Mouse (Mus musculus) myocyte (in vitro differentiated cells): ENCODE measurements around the gene Ccdc153. TPM values are rescaled to one million over a fixed set of nuclear protein-coding genes. Genes with fewer than 3 reads are reported as not detected.

ENCODE experiments used
- H3K27me3 ChIP-seq: one replicate; pipeline ENCODE4 v1.6.1; 2011; ENCODE audit not compliant: control insufficient read depth, insufficient read depth, insufficient read length
- H3K36me3 ChIP-seq: one replicate; pipeline ENCODE4 v1.6.1; 2011; ENCODE audit not compliant: control insufficient read depth, insufficient read depth
- H3K4me2 ChIP-seq: one replicate; pipeline ENCODE4 v1.6.1; 2011; ENCODE audit warnings: low read depth, control low read depth
- H3K4me3 ChIP-seq: one replicate; pipeline ENCODE4 v1.5.1; 2011; ENCODE audit warnings: mild to moderate bottlenecking, control low read depth, moderate library complexity
- H3K79me2 ChIP-seq: one replicate; pipeline ENCODE4 v1.6.1; 2011; ENCODE audit not compliant: control insufficient read depth, insufficient read depth
- H3ac ChIP-seq: one replicate; pipeline ENCODE4 v1.6.1; 2011; ENCODE audit not compliant: control insufficient read depth, insufficient read length
- CEBPB ChIP-seq: IDR thresholded peaks from 2 replicates; pipeline ENCODE4 v1.6.1; 2011; ENCODE audit warnings: mild to moderate bottlenecking, moderate library complexity; ENCODE audit not compliant: poor library complexity, insufficient read depth, severe bottlenecking
- E2F4 ChIP-seq: IDR thresholded peaks from one replicate; pipeline ENCODE4 v1.6.1; 2011; ENCODE audit warnings: mild to moderate bottlenecking, control low read depth, moderate library complexity; ENCODE audit not compliant: insufficient read depth
- MAX ChIP-seq: IDR thresholded peaks from one replicate; pipeline ENCODE4 v1.6.1; 2011; ENCODE audit warnings: low read depth, mild to moderate bottlenecking, control low read depth
- MYOD1 ChIP-seq, 3 experiments: IDR thresholded peaks; one replicate each; pipeline ENCODE4 v1.6.1; 2011; ENCODE audit warnings: control low read depth in 2 of 3, low read depth in 2 of 3, mild to moderate bottlenecking in 2 of 3, moderate library complexity in 1 of 3; ENCODE audit not compliant: insufficient read length in 2 of 3, control insufficient read depth in 1 of 3
- MYOG ChIP-seq, 3 experiments: IDR thresholded peaks; one replicate each; pipeline ENCODE4 v1.6.1; 2011; ENCODE audit warnings: control low read depth in 2 of 3, low read depth in 2 of 3, mild to moderate bottlenecking in 2 of 3; ENCODE audit not compliant: insufficient read length in 2 of 3, control insufficient read depth in 1 of 3, insufficient read depth in 1 of 3
- POLR2A ChIP-seq: IDR thresholded peaks from one replicate; pipeline ENCODE4 v1.6.1; 2011; ENCODE audit warnings: low read depth, mild to moderate bottlenecking, control low read depth, moderate library complexity; ENCODE audit not compliant: insufficient read length
- POLR2AphosphoS2 ChIP-seq: IDR thresholded peaks from one replicate; pipeline ENCODE4 v1.6.1; 2011; ENCODE audit warnings: low read depth, control low read depth; ENCODE audit not compliant: insufficient read length
- REST ChIP-seq: IDR thresholded peaks from one replicate; pipeline ENCODE4 v1.6.1; 2011; ENCODE audit warnings: mild to moderate bottlenecking, control low read depth, moderate library complexity; ENCODE audit not compliant: insufficient read depth, insufficient read length
- SRF ChIP-seq: IDR thresholded peaks from one replicate; pipeline ENCODE4 v1.6.1; 2011; ENCODE audit warnings: low read depth; ENCODE audit not compliant: control insufficient read depth, insufficient read length
- TCF12 ChIP-seq: IDR thresholded peaks from one replicate; pipeline ENCODE4 v1.6.1; 2011; ENCODE audit warnings: mild to moderate bottlenecking, control low read depth; ENCODE audit not compliant: poor library complexity, insufficient read depth, severe bottlenecking
- TCF3 ChIP-seq: IDR thresholded peaks from one replicate; pipeline ENCODE4 v1.6.1; 2011; ENCODE audit warnings: low read depth, control low read depth; ENCODE audit not compliant: insufficient read length
- USF1 ChIP-seq: IDR thresholded peaks from one replicate; pipeline ENCODE4 v1.6.1; 2011; ENCODE audit warnings: low read depth, mild to moderate bottlenecking, control low read depth, moderate library complexity
- polyA plus RNA-seq: library from polyadenylated mRNA; unstranded; fragments of >200 nt; fragmentation: generic; extraction: Trizol; gene quantifications from one replicate; pipeline ENCODE4 v1.2.1, GENCODE M21; 2012; ENCODE audit warnings: missing spikeins

Gene Ccdc153
- polyA plus RNA-seq, 1 experiment = not detected

- no peak overlapping the region for H3K4me2 ChIP-seq
- H3K27me3 ChIP-seq = peaks cover 4% of the 10 kb centered on the region
- no peaks in the 10 kb centered on the region for H3K79me2 ChIP-seq
- no peak overlapping the region for H3K4me3 ChIP-seq
- no peaks in the 10 kb centered on the region for H3K36me3 ChIP-seq
- H3ac ChIP-seq = no peak overlapping the region
- TF ChIP-seq POLR2A (no peak), POLR2AphosphoS2 (no peak), MAX (no peak), E2F4 (no peak), CEBPB (no peak), USF1 (no peak), TCF12 (no peak), MYOG (IDR thresholded peaks at IDR 0.05; ENCODE audit: control insufficient read depth in 1 of 3, insufficient read depth in 1 of 3, insufficient read length in 2 of 3, low read depth in 2 of 3) (no peak), MYOD1 (IDR thresholded peaks at IDR 0.05; ENCODE audit: control insufficient read depth in 1 of 3, insufficient read length in 2 of 3, low read depth in 2 of 3) (no peak), REST (no peak), SRF (no peak), TCF3 (no peak)
These were observed 13.0 kb downstream of the Ccdc153 start for GRCm38 (mm10) chr9:44253441-44253840.

- H3K4me3 ChIP-seq = no peak overlapping the region
- TF ChIP-seq TCF12 (no peak), TCF3 (no peak), MYOD1 (IDR thresholded peaks at IDR 0.05; ENCODE audit: control insufficient read depth in 1 of 3, insufficient read length in 2 of 3, low read depth in 2 of 3) (no peak), MYOG (IDR thresholded peaks at IDR 0.05; ENCODE audit: control insufficient read depth in 1 of 3, insufficient read depth in 1 of 3, insufficient read length in 2 of 3, low read depth in 2 of 3) (no peak), POLR2A (no peak), SRF (no peak), CEBPB (no peak), USF1 (no peak), POLR2AphosphoS2 (no peak), E2F4 (no peak), MAX (no peak), REST (no peak)
- no peaks in the 10 kb centered on the region for H3K36me3 ChIP-seq
- H3ac ChIP-seq = no peak overlapping the region
- no peaks in the 10 kb centered on the region for H3K27me3 ChIP-seq
- H3K79me2 ChIP-seq = no peaks in the 10 kb centered on the region
- no peak overlapping the region for H3K4me2 ChIP-seq
These were observed 14.1 kb downstream of the Ccdc153 start for GRCm38 (mm10) chr9:44254508-44255135.

GRCm38 (mm10) chr9:44255136-44255521, 14.7 kb downstream of the Ccdc153 start:
- H3K4me3 ChIP-seq = no peak overlapping the region
- H3ac ChIP-seq = no peak overlapping the region
- no peaks in the 10 kb centered on the region for H3K27me3 ChIP-seq
- H3K36me3 ChIP-seq = no peaks in the 10 kb centered on the region
- TF ChIP-seq E2F4 (no peak), CEBPB (no peak), MYOG (IDR thresholded peaks at IDR 0.05; ENCODE audit: control insufficient read depth in 1 of 3, insufficient read depth in 1 of 3, insufficient read length in 2 of 3, low read depth in 2 of 3) (no peak), MYOD1 (IDR thresholded peaks at IDR 0.05; ENCODE audit: control insufficient read depth in 1 of 3, insufficient read length in 2 of 3, low read depth in 2 of 3) (no peak), POLR2A (no peak), MAX (no peak), SRF (no peak), TCF12 (no peak), POLR2AphosphoS2 (no peak), USF1 (no peak), REST (no peak), TCF3 (no peak)
- H3K4me2 ChIP-seq = no peak overlapping the region
- no peaks in the 10 kb centered on the region for H3K79me2 ChIP-seq

GRCm38 (mm10) chr9:44256213-44256612, 15.7 kb downstream of the Ccdc153 start:
- Histone ChIP-seq H3K4me2 (no peak overlapping the region), H3ac (no peak overlapping the region)
- TF ChIP-seq CEBPB = no peak
- TF ChIP-seq MAX = no peak
- no peak for TF ChIP-seq MYOG (IDR thresholded peaks at IDR 0.05; ENCODE audit: control insufficient read depth in 1 of 3, insufficient read depth in 1 of 3, insufficient read length in 2 of 3, low read depth in 2 of 3)
- no peak for TF ChIP-seq USF1
- TF ChIP-seq E2F4 = no peak
- TF ChIP-seq REST = no peak
- no peak for TF ChIP-seq SRF
- TF ChIP-seq TCF3 = no peak
- TF ChIP-seq POLR2AphosphoS2 = no peak
- no peak for TF ChIP-seq POLR2A
- TF ChIP-seq TCF12 = no peak
- TF ChIP-seq MYOD1 (IDR thresholded peaks at IDR 0.05; ENCODE audit: control insufficient read depth in 1 of 3, insufficient read length in 2 of 3, low read depth in 2 of 3) = no peak

More at GRCm38 (mm10) chr9:44256213-44256612, 15.7 kb downstream of the Ccdc153 start:
- H3K4me3 ChIP-seq = no peak overlapping the region
- no peaks in the 10 kb centered on the region for H3K27me3 ChIP-seq
- no peaks in the 10 kb centered on the region for H3K79me2 ChIP-seq
- no peaks in the 10 kb centered on the region for H3K36me3 ChIP-seq
